ENCODE assay signal across 14 mouse cellular contexts in the genomic region with DNA sequence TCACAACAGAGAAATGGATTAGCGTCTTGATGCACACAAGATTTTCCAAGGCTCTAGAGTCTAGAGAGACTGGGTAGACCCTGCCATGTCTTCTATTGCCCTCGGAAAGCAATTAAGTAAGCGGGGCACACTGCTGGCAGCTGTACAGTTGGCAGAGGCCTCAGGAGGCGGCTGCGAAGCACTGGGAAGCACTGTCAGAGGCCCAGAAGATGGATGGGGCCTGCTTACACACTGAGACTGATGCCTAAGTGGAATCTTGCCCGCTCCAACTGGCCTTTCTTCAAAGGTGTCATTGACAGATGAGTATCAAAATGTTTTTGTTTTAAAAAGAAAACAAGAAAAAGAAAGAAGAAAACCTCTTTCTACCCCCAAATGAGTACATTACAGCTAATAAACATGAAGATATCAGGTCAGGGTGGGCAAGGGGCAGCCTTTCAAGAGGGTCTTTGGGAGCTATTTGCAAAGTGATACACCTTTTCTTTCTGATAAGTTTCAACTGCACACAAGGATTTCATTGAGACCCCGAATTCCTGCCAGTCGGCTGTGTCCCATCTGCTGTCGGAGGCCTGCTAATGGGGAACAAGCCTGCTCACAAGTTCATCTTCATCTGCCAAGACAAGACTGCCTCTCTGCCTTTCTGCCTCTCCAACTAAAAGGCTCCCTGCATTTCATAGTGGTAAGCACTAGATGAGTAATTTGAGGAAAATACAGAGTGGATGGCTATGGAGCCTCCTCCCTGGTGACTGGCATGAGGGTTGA. TPM values are rescaled to one million over a fixed set of nuclear protein-coding genes. Genes with fewer than 3 reads are reported as not detected.
DNase-seq lines count a peak whose midpoint lies in the region; ATAC-seq lines count a peak whose summit lies in the region.
"Had no signal": no experiment of that assay in that cellular context is flagged by ENCODE, and none has a peak within 500 bp of the region (broad histone marks: within the 10 kb centered on the region; RNA-seq: fewer than 3 reads in every experiment).

No protein-coding gene starts in this region.

- H3K9me3 ChIP-seq in heart, embryonic 14.5 days (ENCODE audit: control insufficient read depth, low read length) = no peaks in the 10 kb centered on the region
- no peaks in the 10 kb centered on the region for H3K9me3 ChIP-seq in heart, embryonic 12.5 days (replicated peaks)
- H3K9me3 ChIP-seq in midbrain, embryonic 14.5 days (ENCODE audit: control insufficient read depth, low read length) = no peaks in the 10 kb centered on the region
- no peaks in the 10 kb centered on the region for H3K9me3 ChIP-seq in midbrain, embryonic 10.5 days (replicated peaks)
- H3K9me3 ChIP-seq in forebrain, embryonic 16.5 days (ENCODE audit: control insufficient read depth, low read length) = no peaks in the 10 kb centered on the region
- H3K9me3 ChIP-seq in neural tube, embryonic 12.5 days = no peaks in the 10 kb centered on the region
- H3K9me3 ChIP-seq: lung, embryonic 15.5 days had no signal

- no peak overlapping the region for H3K4me3 ChIP-seq in heart, embryonic 14.5 days (ENCODE audit: control insufficient read depth in 1 of 2, insufficient read depth in 1 of 2, low read depth in 1 of 2, low read length in 2 of 2)
- H3K4me3 ChIP-seq in heart, embryonic 12.5 days = no peak overlapping the region
- no peak overlapping the region for H3K4me3 ChIP-seq in midbrain, embryonic 14.5 days (replicated peaks; ENCODE audit: low read depth, low read length)
- H3K4me3 ChIP-seq in midbrain, embryonic 10.5 days = no peak overlapping the region
- no peak overlapping the region for H3K4me3 ChIP-seq in forebrain, embryonic 16.5 days (replicated peaks; ENCODE audit: low read length)
- H3K4me3 ChIP-seq in neural tube, embryonic 12.5 days = no peak overlapping the region
- H3K4me3 ChIP-seq: erythroblast, embryonic 14.5 days; left cerebral cortex, adult 2 months; lung, embryonic 15.5 days; myocyte had no signal

- H3K36me3 ChIP-seq in heart, embryonic 14.5 days (ENCODE audit: control insufficient read depth, insufficient read depth, low read length) = no peaks in the 10 kb centered on the region
- H3K36me3 ChIP-seq in heart, embryonic 12.5 days = no peaks in the 10 kb centered on the region
- no peaks in the 10 kb centered on the region for H3K36me3 ChIP-seq in midbrain, embryonic 14.5 days (ENCODE audit: control insufficient read depth, insufficient read depth, low read length)
- H3K36me3 ChIP-seq in midbrain, embryonic 10.5 days = 0 out of 2 replicates have a peak, but pooled peaks cover 3% of the 10 kb centered on the region
- H3K36me3 ChIP-seq in forebrain, embryonic 16.5 days (ENCODE audit: control insufficient read depth, insufficient read depth) = no peaks in the 10 kb centered on the region
- no peaks in the 10 kb centered on the region for H3K36me3 ChIP-seq in neural tube, embryonic 12.5 days
- H3K36me3 ChIP-seq: lung, embryonic 15.5 days had no signal

- peaks cover 9 to 23% of the 10 kb centered on the region in 2 experiments for H3K4me1 ChIP-seq in heart, embryonic 14.5 days (ENCODE audit: control insufficient read depth in 2 of 2, insufficient read depth in 2 of 2, low read length in 2 of 2)
- H3K4me1 ChIP-seq in heart, embryonic 12.5 days (replicated peaks) = peaks cover 18% of the 10 kb centered on the region
- no peaks in the 10 kb centered on the region for H3K4me1 ChIP-seq in midbrain, embryonic 14.5 days (ENCODE audit: control insufficient read depth, insufficient read depth, low read length)
- peaks cover 10% of the 10 kb centered on the region for H3K4me1 ChIP-seq in midbrain, embryonic 10.5 days
- peaks cover 9% of the 10 kb centered on the region for H3K4me1 ChIP-seq in forebrain, embryonic 16.5 days (replicated peaks; ENCODE audit: control insufficient read depth, insufficient read depth, low read length)
- H3K4me1 ChIP-seq in neural tube, embryonic 12.5 days = peaks cover 9% of the 10 kb centered on the region

- no peak overlapping the region for H3K4me2 ChIP-seq in heart, embryonic 14.5 days (ENCODE audit: low read length)
- H3K4me2 ChIP-seq in heart, embryonic 12.5 days = no peak overlapping the region
- no peak overlapping the region for H3K4me2 ChIP-seq in midbrain, embryonic 14.5 days (ENCODE audit: low read length)
- no peak overlapping the region for H3K4me2 ChIP-seq in forebrain, embryonic 16.5 days (ENCODE audit: low read length)
- no peak overlapping the region for H3K4me2 ChIP-seq in neural tube, embryonic 12.5 days (replicated peaks)
- H3K4me2 ChIP-seq: lung, embryonic 15.5 days had no signal

- 67% methylated on average over 9 of the region's 9 CpGs for WGBS in heart, embryonic 14.5 days
- 66% methylated on average over 9 of the region's 9 CpGs for WGBS in heart, embryonic 12.5 days
- 80% methylated on average over 9 of the region's 9 CpGs for WGBS in midbrain, embryonic 14.5 days
- WGBS in midbrain, embryonic 10.5 days = 90% methylated on average over 9 of the region's 9 CpGs
- 34% methylated on average over 9 of the region's 9 CpGs for WGBS in forebrain, embryonic 16.5 days
- 41% methylated on average over 9 of the region's 9 CpGs for WGBS in neural tube, embryonic 12.5 days

- no peaks in the 10 kb centered on the region for H3K27me3 ChIP-seq in heart, embryonic 14.5 days (ENCODE audit: control insufficient read depth, insufficient read depth, low read length)
- no peaks in the 10 kb centered on the region for H3K27me3 ChIP-seq in heart, embryonic 12.5 days (replicated peaks)
- no peaks in the 10 kb centered on the region for H3K27me3 ChIP-seq in midbrain, embryonic 14.5 days (ENCODE audit: control insufficient read depth, insufficient read depth, low read length)
- H3K27me3 ChIP-seq in midbrain, embryonic 10.5 days (ENCODE audit: low read depth, poor library complexity, severe bottlenecking) = 0 out of 2 replicates have a peak, but pooled peaks cover 5% of the 10 kb centered on the region
- H3K27me3 ChIP-seq in forebrain, embryonic 16.5 days (replicated peaks; ENCODE audit: control insufficient read depth, insufficient read depth, low read length) = 0 out of 2 replicates have a peak, but pooled peaks cover 5% of the 10 kb centered on the region
- no peaks in the 10 kb centered on the region for H3K27me3 ChIP-seq in neural tube, embryonic 12.5 days (replicated peaks)
- H3K27me3 ChIP-seq: lung, embryonic 15.5 days had no signal

- ATAC-seq in heart, embryonic 14.5 days (ENCODE audit: insufficient number of reproducible peaks, insufficient read depth, low FRiP score, low read depth) = no peak
- ATAC-seq in heart, embryonic 12.5 days (ENCODE audit: insufficient number of reproducible peaks, low FRiP score) = no peak
- ATAC-seq in midbrain, embryonic 14.5 days (ENCODE audit: low FRiP score, low TSS enrichment) = no peak
- peak; percentile 81 for ATAC-seq in forebrain, embryonic 16.5 days
- ATAC-seq in neural tube, embryonic 12.5 days (ENCODE audit: low FRiP score, low read depth) = peak; percentile 68; the same call in 1 of the 2 replicates
- ATAC-seq in megakaryocyte, adult 5-6 weeks (ENCODE audit: poor library complexity, severe bottlenecking) = no peak
- ATAC-seq: activated CD4-positive, CD25-positive, alpha-beta regulatory T cell, adult 4 months had no signal

- H3K9ac ChIP-seq in heart, embryonic 14.5 days (ENCODE audit: low read length) = no peak overlapping the region
- H3K9ac ChIP-seq in heart, embryonic 12.5 days = no peak overlapping the region
- H3K9ac ChIP-seq in midbrain, embryonic 14.5 days (replicated peaks; ENCODE audit: low read length) = no peak overlapping the region
- H3K9ac ChIP-seq in forebrain, embryonic 16.5 days (replicated peaks; ENCODE audit: low read depth, low read length) = no peak overlapping the region
- H3K9ac ChIP-seq in neural tube, embryonic 12.5 days = no peak overlapping the region
- H3K9ac ChIP-seq: lung, embryonic 15.5 days had no signal

- peak overlapping the region; percentile 4 to 46; a peak in 2 of 4 replicates for H3K27ac ChIP-seq in heart, embryonic 14.5 days (replicated peaks in 1 of 2; ENCODE audit: control insufficient read depth in 1 of 2, insufficient read depth in 1 of 2, low read depth in 2 of 2, low read length in 2 of 2)
- no peak overlapping the region for H3K27ac ChIP-seq in heart, embryonic 12.5 days (ENCODE audit: poor library complexity, severe bottlenecking)
- no peak overlapping the region for H3K27ac ChIP-seq in midbrain, embryonic 14.5 days (replicated peaks; ENCODE audit: low read depth, low read length)
- H3K27ac ChIP-seq in midbrain, embryonic 10.5 days (replicated peaks) = no peak overlapping the region
- no peak overlapping the region for H3K27ac ChIP-seq in forebrain, embryonic 16.5 days (ENCODE audit: low read length)
- H3K27ac ChIP-seq in neural tube, embryonic 12.5 days = no peak overlapping the region
- H3K27ac ChIP-seq: left cerebral cortex, adult 2 months; lung, embryonic 15.5 days had no signal

- peak; percentile 37 for DNase-seq in midbrain, embryonic 14.5 days
- no peak for DNase-seq in midbrain, embryonic 10.5 days (ENCODE audit: low spot score)
- no peak for DNase-seq in urinary bladder, postnatal 4 days (ENCODE audit: low spot score in 2 of 2)
- DNase-seq: cerebellum, postnatal 36 days had no signal

RNA-seq across cellular contexts. Expression of a gene that starts 22.8 kb away (rescaled TPM):
- 2.1 TPM in 2 replicates for polyA plus RNA-seq in heart, embryonic 14.5 days (2014; fragmentation: Nextera tagmentation; extraction: Ambion mirVana)
- polyA plus RNA-seq in heart, embryonic 12.5 days (2016; fragmentation: Nextera tagmentation; extraction: Ambion mirVana) = 0.94 and 1.1 TPM in 2 replicates
- polyA plus RNA-seq in midbrain, embryonic 14.5 days (2014; fragmentation: Nextera tagmentation; extraction: Ambion mirVana) = 0.29 and 0.50 TPM in 2 replicates
- 17.5 and 27.2 TPM in 2 replicates for polyA plus RNA-seq in midbrain, embryonic 10.5 days (2016; fragmentation: Nextera tagmentation; extraction: Ambion mirVana)
- 0.07 and 0.33 TPM in 2 replicates for polyA plus RNA-seq in forebrain, embryonic 16.5 days (2015; fragmentation: Nextera tagmentation; extraction: Ambion mirVana)
- 0.28 and 0.54 TPM in 2 replicates for polyA plus RNA-seq in neural tube, embryonic 12.5 days (2016; fragmentation: Nextera tagmentation; extraction: Ambion mirVana)
- not detected in 2 replicates for total RNA-seq in megakaryocyte, adult 5-6 weeks (2015)
- not detected in 2 replicates for total RNA-seq in megakaryocyte, adult 5-6 weeks (2017)
- total RNA-seq: left cerebral cortex, adult 2 months had no signal
- polyA plus RNA-seq: activated CD4-positive, CD25-positive, alpha-beta regulatory T cell, adult 4 months; lung, embryonic 15.5 days had no signal

Comparison
In these comparisons a context has a peak if more than half of its experiments do, and no peak if none do; other contexts are left out.
1. H3K27ac ChIP-seq: peak in heart, embryonic 14.5 days (2 of 2); none in heart, embryonic 12.5 days (single experiment), midbrain, embryonic 14.5 days (single experiment), midbrain, embryonic 10.5 days (single experiment), forebrain, embryonic 16.5 days (single experiment) and neural tube, embryonic 12.5 days (single experiment).
2. ATAC-seq: peak in forebrain, embryonic 16.5 days (single experiment) and neural tube, embryonic 12.5 days (single experiment); none in heart, embryonic 14.5 days (single experiment), heart, embryonic 12.5 days (single experiment), midbrain, embryonic 14.5 days (single experiment) and megakaryocyte, adult 5-6 weeks (single experiment).